Mouse (Mus musculus) frontal cortex, postnatal 25 days (tissue): ENCODE data around the gene Gm13275.
"Not testable (repeated sequence)": the region's sequence is repeated elsewhere in the genome, so short reads cannot be mapped to it uniquely, and the experiment has no call there.

ENCODE experiments used
- DNase-seq, 2 experiments: peaks; one replicate each; pipeline ENCODE4 v3.0.0; 2022; ENCODE audit warnings: low spot score in 2 of 2

Gene Gm13275

GRCm38 (mm10) chr4:88793936-88794675, at the start of gene Gm13275:
Gene Gm13275 (plus strand): TSS chr4:88794487.
- peak; percentile 74 to 76 for DNase-seq

GRCm38 (mm10) chr4:88749926-88750325, 44.4 kb upstream of the Gm13275 start:
- no peak for DNase-seq

GRCm38 (mm10) chr4:88754818-88755340, 39.4 kb upstream of the Gm13275 start, which contains the start of gene Gm13271:
Gene Gm13271 (plus strand): TSS chr4:88754868.
- DNase-seq, result peak; percentile 70 to 80

- DNase-seq, result not testable (repeated sequence)
Measured at GRCm38 (mm10) chr4:88756581-88757513, 37.4 kb upstream of the Gm13275 start.

- DNase-seq, result peak; percentile 97 to 98
Measured at GRCm38 (mm10) chr4:88757628-88758031, 36.7 kb upstream of the Gm13275 start.

GRCm38 (mm10) chr4:88758751-88759150, 35.5 kb upstream of the Gm13275 start:
- DNase-seq, result not testable (repeated sequence)

- DNase-seq, result peak; percentile 32 to 49
Measured at GRCm38 (mm10) chr4:88759610-88760268, 34.5 kb upstream of the Gm13275 start, which contains the start of gene Gm13283. Gene Gm13283 (plus strand): TSS chr4:88760119.

- DNase-seq, result peak in 1 of 2 experiments; percentile 24
Measured at GRCm38 (mm10) chr4:88760431-88760830, 33.9 kb upstream of the Gm13275 start.

- DNase-seq, result peak; percentile 74 to 75
Measured at GRCm38 (mm10) chr4:88761776-88762175, 32.5 kb upstream of the Gm13275 start.

GRCm38 (mm10) chr4:88762341-88762740, 31.9 kb upstream of the Gm13275 start:
- DNase-seq, result not testable (repeated sequence)

GRCm38 (mm10) chr4:88763384-88764018, 30.8 kb upstream of the Gm13275 start:
- not testable (repeated sequence) for DNase-seq

GRCm38 (mm10) chr4:88773534-88773933, 20.8 kb upstream of the Gm13275 start, which contains the start of gene Gm13290:
Gene Gm13290 (plus strand): TSS chr4:88773834.
- not testable (repeated sequence) for DNase-seq

- DNase-seq, result not testable (repeated sequence)
Measured at GRCm38 (mm10) chr4:88776622-88777021, 17.7 kb upstream of the Gm13275 start, which contains the start of gene Gm13289. Gene Gm13289 (plus strand): TSS chr4:88776922.

GRCm38 (mm10) chr4:88779550-88779949, 14.7 kb upstream of the Gm13275 start, which contains the start of gene Gm13272:
Gene Gm13272 (plus strand): TSS chr4:88779850.
- DNase-seq, result not testable (repeated sequence)

GRCm38 (mm10) chr4:88780320-88780719, 14.0 kb upstream of the Gm13275 start:
- not testable (repeated sequence) for DNase-seq

- not testable (repeated sequence) for DNase-seq
Measured at GRCm38 (mm10) chr4:88781831-88782230, 12.5 kb upstream of the Gm13275 start, which contains the start of gene Ifnz. Gene Ifnz (plus strand): TSS chr4:88782131.

- not testable (repeated sequence) for DNase-seq
Measured at GRCm38 (mm10) chr4:88782335-88782734, 12.0 kb upstream of the Gm13275 start.

GRCm38 (mm10) chr4:88785409-88785808, 8.9 kb upstream of the Gm13275 start, which contains the start of gene Gm13276:
Gene Gm13276 (plus strand): TSS chr4:88785709.
- DNase-seq, result not testable (repeated sequence)

- peak; percentile 31 to 52 for DNase-seq
Measured at GRCm38 (mm10) chr4:88788402-88788801, 5.9 kb upstream of the Gm13275 start, which contains the start of gene Gm13277. Gene Gm13277 (plus strand): TSS chr4:88788632.

- not testable (repeated sequence) for DNase-seq
Measured at GRCm38 (mm10) chr4:88791250-88791649, 3.0 kb upstream of the Gm13275 start, which contains the start of gene Gm13278. Gene Gm13278 (plus strand): TSS chr4:88791550.
